Mouse (Mus musculus) forebrain, embryonic 15.5 days (tissue): ENCODE measurements around the gene Masp2. TPM values are rescaled to one million over a fixed set of nuclear protein-coding genes. Genes with fewer than 3 reads are reported as not detected.

Source experiments
- ATAC-seq: fragments of 200-750 bp; cut with Nextera tagmentation; replicated peaks from 2 replicates; pipeline ENCODE4 v1.8.0; 2017; ENCODE audit warnings: mild to moderate bottlenecking, moderate TSS enrichment, moderate library complexity
- H3K27ac ChIP-seq: fragments of 300-500 bp; sonication (generic); replicated peaks from 2 replicates; pipeline ENCODE4 v1.5.1; 2015; ENCODE audit warnings: mild to moderate bottlenecking, inconsistent platforms
- H3K27me3 ChIP-seq: fragments of 300-500 bp; sonication (generic); 2 replicates; pipeline ENCODE4 v1.6.1; 2015; ENCODE audit warnings: inconsistent platforms
- H3K36me3 ChIP-seq: fragments of 300-500 bp; sonication (generic); 2 replicates; pipeline ENCODE4 v1.6.1; 2015; ENCODE audit warnings: mild to moderate bottlenecking, inconsistent platforms
- H3K4me1 ChIP-seq: fragments of 300-500 bp; sonication (generic); 2 replicates; pipeline ENCODE4 v1.6.1; 2015; ENCODE audit warnings: inconsistent platforms
- H3K4me2 ChIP-seq: fragments of 300-500 bp; sonication (generic); replicated peaks from 2 replicates; pipeline ENCODE4 v1.6.1; 2015; ENCODE audit warnings: mild to moderate bottlenecking, inconsistent platforms
- H3K4me3 ChIP-seq: fragments of 300-500 bp; sonication (generic); 2 replicates; pipeline ENCODE4 v1.5.1; 2015; ENCODE audit warnings: mild to moderate bottlenecking, inconsistent platforms
- H3K9ac ChIP-seq: fragments of 300-500 bp; sonication (generic); replicated peaks from 2 replicates; pipeline ENCODE4 v1.6.1; 2015; ENCODE audit warnings: mild to moderate bottlenecking, inconsistent platforms
- H3K9me3 ChIP-seq: fragments of 300-500 bp; sonication (generic); 2 replicates; pipeline ENCODE4 v1.6.1; 2016; ENCODE audit warnings: inconsistent platforms
- WGBS: fragments of 180-500 bp; shearing (Covaris S2); methylation state at CpG from one replicate; pipeline ENCODE4 v1.1.7; 2015; ENCODE audit warnings: mixed read lengths; 5-methylcytosine and 5-hydroxymethylcytosine counted together
- polyA plus RNA-seq: library from polyadenylated mRNA; unstranded; fragments of >200 nt; fragmentation: Nextera tagmentation; extraction: Ambion mirVana; gene quantifications from 2 replicates; pipeline ENCODE4 v1.2.1, GENCODE M21; 2015

Gene Masp2
- polyA plus RNA-seq, 1 experiment from 2014 or later: 1.1 TPM

DNA sequence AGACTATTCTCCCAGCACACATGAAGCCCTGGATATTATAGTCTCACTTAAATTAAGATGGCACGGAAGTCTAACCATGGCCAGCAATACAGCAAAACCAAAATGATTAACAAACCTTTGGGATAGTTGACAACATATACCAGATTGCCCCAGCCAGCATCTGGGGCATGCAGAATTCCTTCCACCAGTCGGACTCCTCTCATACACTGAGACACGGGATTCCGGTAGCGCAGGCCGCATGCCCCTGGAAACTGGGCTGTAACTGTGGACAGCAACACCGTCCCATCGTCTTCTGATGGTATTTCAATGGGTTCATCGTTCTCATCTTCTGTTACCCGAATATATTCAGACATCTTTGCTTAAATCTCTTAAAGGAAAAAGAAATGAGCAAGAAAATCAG lies 22.7 kb downstream of the Masp2 start:
- WGBS: 87% methylated on average over 10 of the region's 10 CpGs
- Histone ChIP-seq H3K4me2 (peak overlapping the region; percentile 82), H3K27ac (no peak overlapping the region), H3K27me3 (no peaks in the 10 kb centered on the region), H3K4me1 (peaks cover 28% of the 10 kb centered on the region), H3K9ac (no peak overlapping the region), H3K36me3 (peaks cover 48% of the 10 kb centered on the region), H3K4me3 (peak overlapping the region; percentile 76; the same call in 1 of the 2 replicates), H3K9me3 (no peaks in the 10 kb centered on the region)
- ATAC-seq: no peak

DNA sequence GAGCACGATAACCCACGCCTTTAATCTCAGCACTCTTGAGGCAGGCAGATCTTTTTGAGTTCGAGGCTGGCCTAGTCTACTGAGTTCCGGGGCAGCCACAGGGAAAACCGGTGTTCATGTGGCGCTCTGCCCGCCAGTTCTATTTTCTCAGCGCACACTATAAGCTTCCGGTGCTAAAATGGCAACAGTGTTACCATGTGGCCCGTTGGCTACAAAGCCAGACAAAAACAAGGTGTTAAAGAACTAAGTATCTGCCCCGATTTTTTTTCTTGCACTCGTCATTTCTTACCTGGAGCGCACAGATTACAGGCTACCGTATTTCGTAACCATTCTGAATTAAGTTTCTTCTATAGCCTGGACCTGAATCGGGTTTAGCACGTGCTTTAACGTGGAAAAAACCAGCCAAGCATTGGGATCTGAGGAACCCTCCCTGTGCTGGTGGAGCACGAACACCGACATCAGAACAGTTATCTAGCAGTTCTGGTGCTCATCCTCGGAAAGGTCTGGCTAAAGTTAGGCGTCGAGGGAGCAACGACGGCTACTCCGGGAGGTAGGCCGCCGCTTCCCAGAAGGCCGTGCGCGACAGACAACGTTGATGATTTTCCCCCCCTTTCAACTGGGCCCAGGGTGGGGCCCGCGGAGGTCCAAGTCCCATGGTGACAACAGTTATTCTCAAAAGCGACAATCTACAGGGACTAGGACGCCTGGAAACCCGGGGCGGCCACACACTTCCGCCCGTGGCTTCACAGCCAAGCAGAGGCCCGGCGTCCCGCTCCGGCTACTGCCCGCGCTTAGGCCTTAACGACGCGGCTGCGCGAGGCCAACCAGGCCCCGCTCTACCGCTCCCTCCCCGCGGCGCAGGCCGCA lies 23.6 kb downstream of the Masp2 start:
- peak overlapping the region; percentile 82 for H3K4me2 ChIP-seq
- no peaks in the 10 kb centered on the region for H3K9me3 ChIP-seq
- H3K36me3 ChIP-seq: peaks cover 40% of the 10 kb centered on the region
- ATAC-seq: no peak; the same call in 1 of the 2 replicates
- H3K9ac ChIP-seq: peak overlapping the region; percentile 97
- H3K27ac ChIP-seq: peak overlapping the region; percentile 93
- WGBS: under 1% methylated on average over 57 of the region's 57 CpGs
- peak overlapping the region; percentile 76 for H3K4me3 ChIP-seq
- no peaks in the 10 kb centered on the region for H3K27me3 ChIP-seq
- H3K4me1 ChIP-seq: peaks cover 28% of the 10 kb centered on the region

DNA sequence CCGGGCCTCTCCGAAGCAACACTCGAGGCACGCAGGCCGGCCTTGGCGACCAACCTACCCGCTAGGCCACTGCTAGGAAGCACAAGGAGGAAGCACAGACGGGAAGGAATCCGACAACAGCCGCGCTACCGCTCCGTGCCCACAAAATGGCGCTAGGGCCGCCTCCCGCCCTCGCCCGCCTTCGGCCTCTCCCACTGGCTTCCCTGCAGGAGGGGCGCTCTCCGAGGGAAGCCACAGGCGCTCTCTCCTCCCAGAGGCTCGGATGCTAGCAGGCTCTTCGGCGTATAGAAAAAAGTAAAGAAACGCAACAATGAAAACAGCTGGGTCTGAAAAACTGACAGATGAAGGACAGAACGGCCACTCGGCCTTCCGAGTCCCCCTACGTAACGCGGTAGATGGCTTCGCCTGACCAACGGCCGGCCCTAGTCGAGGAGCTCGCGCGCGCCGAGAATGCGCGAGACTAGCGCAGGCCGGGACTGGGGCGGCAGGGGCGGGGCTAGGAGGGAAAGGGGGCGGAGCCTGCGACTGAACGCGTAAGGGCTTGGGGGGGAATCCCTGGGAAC lies 24.4 kb downstream of the Masp2 start, which contains the start of gene Tardbp:
Gene Tardbp, minus strand, starts transcription at position 397 of the 563 bp plus-strand sequence.
- H3K27me3 ChIP-seq: no peaks in the 10 kb centered on the region
- H3K36me3 ChIP-seq: peaks cover 33% of the 10 kb centered on the region
- no peaks in the 10 kb centered on the region for H3K9me3 ChIP-seq
- peak within 1 kb of the TSS; percentile 76 for H3K4me3 ChIP-seq
- peak within 1 kb of the TSS; percentile 82 for H3K4me2 ChIP-seq
- peak; percentile 97 for ATAC-seq
- H3K27ac ChIP-seq: peak within 1 kb of the TSS; percentile 93
- H3K4me1 ChIP-seq: peaks cover 28% of the 10 kb centered on the region
- H3K9ac ChIP-seq: peak within 1 kb of the TSS; percentile 97
- under 1% methylated on average over 51 of the region's 51 CpGs for WGBS

DNA sequence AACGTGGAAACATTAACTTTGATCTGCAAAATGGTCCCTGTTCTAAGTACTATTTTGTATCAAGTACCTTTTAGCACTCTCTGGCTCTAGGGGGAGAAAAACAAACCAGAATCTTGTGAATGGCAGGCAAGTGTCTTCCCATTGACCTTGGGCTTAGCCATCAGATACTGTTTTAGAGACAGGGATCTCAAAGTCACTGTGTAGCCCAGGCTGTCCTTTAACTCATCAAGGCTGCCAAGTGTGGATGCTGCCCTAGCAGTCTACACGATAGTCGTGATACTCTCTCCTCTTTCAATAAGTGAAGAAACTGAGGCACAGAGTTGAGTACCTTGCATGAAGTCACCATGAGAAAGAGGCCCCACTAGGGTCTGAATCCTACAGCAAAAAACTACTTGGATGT lies 24.9 kb downstream of the Masp2 start:
- Histone ChIP-seq H3K4me3 (peak overlapping the region; percentile 76), H3K4me2 (peak overlapping the region; percentile 82), H3K27ac (no peak overlapping the region), H3K9ac (0 out of 2 replicates have a peak overlapping the region, but pooled peaks have one; percentile 10), H3K4me1 (peaks cover 28% of the 10 kb centered on the region), H3K36me3 (peaks cover 28% of the 10 kb centered on the region), H3K27me3 (no peaks in the 10 kb centered on the region), H3K9me3 (no peaks in the 10 kb centered on the region)
- peak; percentile 48 for ATAC-seq
- 62% methylated on average over 3 of the region's 3 CpGs for WGBS

DNA sequence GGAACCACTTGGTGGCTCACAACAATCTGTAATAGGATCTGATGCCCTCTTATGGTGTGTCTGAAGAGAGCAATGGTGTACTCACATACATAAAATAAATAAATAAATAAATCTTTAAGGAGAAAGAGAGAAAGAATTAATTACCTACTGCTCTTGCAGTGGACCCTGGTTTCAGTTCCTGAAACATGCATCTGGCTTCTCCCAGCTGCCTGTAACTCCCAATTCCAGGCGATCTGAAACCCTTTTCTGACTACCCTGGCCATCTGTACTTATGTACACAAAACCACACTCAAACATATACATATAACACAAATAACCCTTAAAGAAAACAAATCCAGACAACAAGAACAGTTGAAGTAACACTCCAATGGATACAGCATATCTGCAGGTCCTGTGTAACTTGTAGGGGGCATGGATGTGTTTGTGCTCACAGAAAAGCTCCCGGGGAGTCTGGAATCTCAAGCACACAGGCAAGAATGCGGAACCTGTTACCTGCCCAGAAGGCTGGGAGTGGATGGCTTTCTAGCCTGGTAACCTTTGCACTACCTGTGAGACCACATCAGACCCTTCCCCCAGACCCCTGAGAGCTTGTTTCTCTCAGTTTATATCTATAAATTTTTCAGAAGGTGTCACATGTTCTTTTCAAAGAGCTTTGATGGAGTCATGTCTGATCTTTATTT lies 29.8 kb downstream of the Masp2 start:
- Histone ChIP-seq H3K27me3 (no peaks in the 10 kb centered on the region), H3K9me3 (no peaks in the 10 kb centered on the region)
- 77% methylated on average over 3 of the region's 3 CpGs for WGBS

DNA sequence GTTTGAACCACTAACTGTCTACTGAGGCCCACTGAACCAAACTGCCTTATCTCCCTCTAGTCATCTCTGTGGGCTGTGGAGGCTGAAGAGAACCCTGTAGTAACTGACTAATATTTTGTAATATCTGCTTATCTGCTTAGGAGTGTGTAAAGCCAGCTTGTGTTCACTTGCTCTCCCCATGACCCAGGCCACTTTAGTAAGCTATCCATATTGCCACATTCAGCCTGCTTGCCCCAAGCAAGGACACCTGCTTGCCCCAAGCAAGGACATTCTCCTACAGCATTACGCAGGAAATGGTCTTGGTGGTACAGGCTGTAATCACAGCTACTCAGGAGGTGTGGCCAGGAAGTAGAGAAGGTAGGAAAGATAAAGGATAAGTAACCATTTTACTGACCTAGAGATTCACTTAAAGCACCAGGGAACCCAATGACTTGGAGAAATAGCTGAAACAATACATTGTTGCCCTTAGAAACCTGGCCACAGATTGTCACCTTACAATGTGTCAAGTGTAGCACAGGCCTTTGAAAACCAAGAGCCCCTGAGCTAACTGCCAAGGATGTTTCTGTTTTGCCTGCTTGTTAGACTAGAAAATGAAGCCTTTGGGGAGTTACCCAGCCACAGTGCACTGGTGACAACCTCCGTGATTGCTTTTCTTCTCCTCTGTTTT lies 31.2 kb downstream of the Masp2 start:
- H3K27me3 ChIP-seq: no peaks in the 10 kb centered on the region
- 86% methylated on average over 2 of the region's 2 CpGs for WGBS
- H3K4me3 ChIP-seq: no peak overlapping the region
- H3K36me3 ChIP-seq: no peaks in the 10 kb centered on the region
- H3K9me3 ChIP-seq: no peaks in the 10 kb centered on the region
- no peak overlapping the region for H3K27ac ChIP-seq
- no peak for ATAC-seq
- no peak overlapping the region for H3K4me2 ChIP-seq
- no peaks in the 10 kb centered on the region for H3K4me1 ChIP-seq
- no peak overlapping the region for H3K9ac ChIP-seq

More for the DNA sequence above, 29.8 kb downstream of the Masp2 start:
- Histone ChIP-seq H3K4me3 (no peak overlapping the region), H3K36me3 (no peaks in the 10 kb centered on the region), H3K4me2 (no peak overlapping the region), H3K9ac (no peak overlapping the region), H3K4me1 (0 out of 2 replicates have a peak, but pooled peaks cover 2% of the 10 kb centered on the region), H3K27ac (no peak overlapping the region)
- no peak for ATAC-seq

DNA sequence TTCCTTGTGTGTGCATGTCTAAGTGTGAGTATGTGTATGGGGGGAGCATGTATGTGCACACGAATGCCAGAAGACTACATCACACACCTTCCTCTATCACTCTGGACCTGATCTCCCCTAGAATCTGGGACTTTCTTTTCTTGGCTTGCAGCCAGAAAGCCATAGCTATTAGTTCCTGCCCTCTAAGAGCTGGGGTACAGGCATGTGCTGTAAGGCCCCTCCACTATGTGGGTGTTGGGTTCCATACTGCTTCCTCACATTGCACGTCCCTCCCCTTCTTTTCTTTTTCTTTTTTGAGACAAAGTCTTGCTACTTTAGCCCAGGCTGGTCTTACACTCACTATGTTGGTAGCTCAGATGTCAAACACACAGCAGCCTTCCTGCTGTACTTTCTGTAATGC lies 33.0 kb downstream of the Masp2 start:
- no peaks in the 10 kb centered on the region for H3K9me3 ChIP-seq
- H3K27ac ChIP-seq: no peak overlapping the region
- WGBS: 75% methylated on average over 2 of the region's 2 CpGs
- no peak overlapping the region for H3K4me2 ChIP-seq
- no peaks in the 10 kb centered on the region for H3K27me3 ChIP-seq
- H3K36me3 ChIP-seq: no peaks in the 10 kb centered on the region
- no peaks in the 10 kb centered on the region for H3K4me1 ChIP-seq
- no peak overlapping the region for H3K9ac ChIP-seq
- ATAC-seq: no peak
- H3K4me3 ChIP-seq: no peak overlapping the region

DNA sequence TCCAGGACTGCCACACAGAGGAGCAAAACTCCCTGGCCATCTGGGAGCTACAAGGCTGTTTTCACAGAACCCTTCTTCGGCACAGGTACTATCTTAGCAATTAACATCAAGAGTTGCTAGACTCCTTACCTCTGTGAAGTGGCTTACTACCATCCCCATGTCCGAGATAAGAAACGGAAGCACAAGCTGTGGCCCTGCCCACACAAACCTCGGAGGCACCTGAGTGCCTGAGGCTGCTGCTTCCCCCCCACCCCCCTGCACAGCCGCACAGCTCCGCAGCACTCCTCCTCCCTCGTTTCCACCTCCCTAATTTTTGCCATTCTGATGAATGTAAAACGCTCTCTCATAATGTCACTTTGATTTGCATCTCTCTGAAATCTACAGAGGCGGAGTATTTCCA lies 35.9 kb downstream of the Masp2 start:
- Histone ChIP-seq H3K27ac (no peak overlapping the region), H3K9me3 (no peaks in the 10 kb centered on the region), H3K36me3 (no peaks in the 10 kb centered on the region), H3K4me3 (no peak overlapping the region), H3K9ac (no peak overlapping the region), H3K4me2 (no peak overlapping the region), H3K4me1 (no peaks in the 10 kb centered on the region), H3K27me3 (no peaks in the 10 kb centered on the region)
- 51% methylated on average over 9 of the region's 9 CpGs for WGBS
- ATAC-seq: no peak

DNA sequence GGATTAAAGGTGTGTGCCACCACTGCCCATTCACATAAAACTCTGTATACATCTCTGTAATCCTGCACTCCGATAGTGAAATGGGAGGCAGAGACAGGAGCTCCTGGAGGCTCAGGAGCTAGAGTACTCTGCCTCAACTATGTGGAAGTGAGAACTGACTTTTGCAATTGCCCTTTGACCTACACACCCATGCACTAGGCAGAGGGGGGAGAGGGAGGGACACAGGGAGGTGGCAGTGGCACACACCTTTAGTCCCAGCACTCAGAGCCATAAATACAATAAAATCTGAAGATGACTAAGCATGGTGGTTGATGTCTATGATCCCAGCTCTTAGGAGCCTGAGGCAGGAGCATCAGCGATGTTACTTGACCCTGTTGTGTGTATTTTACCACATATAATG lies 37.1 kb downstream of the Masp2 start:
- no peak overlapping the region for H3K4me3 ChIP-seq
- H3K27me3 ChIP-seq: no peaks in the 10 kb centered on the region
- H3K36me3 ChIP-seq: no peaks in the 10 kb centered on the region
- WGBS: 81% methylated on average over 2 of the region's 2 CpGs
- H3K27ac ChIP-seq: no peak overlapping the region
- no peak for ATAC-seq
- no peaks in the 10 kb centered on the region for H3K9me3 ChIP-seq
- no peaks in the 10 kb centered on the region for H3K4me1 ChIP-seq
- no peak overlapping the region for H3K4me2 ChIP-seq
- H3K9ac ChIP-seq: no peak overlapping the region

DNA sequence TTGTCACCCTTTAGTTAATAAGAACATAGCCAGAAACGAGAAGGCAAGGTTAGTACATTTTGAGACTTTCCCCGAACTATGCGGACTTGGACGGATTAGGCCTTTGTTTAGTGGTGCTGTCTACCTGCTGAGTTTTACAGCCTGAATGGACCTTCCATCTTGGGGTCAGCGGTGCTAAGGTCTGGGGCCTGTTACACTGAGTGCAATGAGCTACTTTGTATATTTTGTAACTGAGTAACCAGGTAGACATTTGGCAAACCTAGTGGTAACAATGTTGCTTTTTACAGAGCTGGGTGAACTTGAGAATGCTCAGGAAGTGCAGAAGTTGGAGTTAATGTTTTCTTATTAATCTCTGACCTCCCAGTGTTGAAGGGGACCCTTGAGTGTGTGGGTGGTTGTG lies 38.8 kb downstream of the Masp2 start:
- Histone ChIP-seq H3K4me3 (no peak overlapping the region), H3K9me3 (no peaks in the 10 kb centered on the region), H3K4me1 (no peaks in the 10 kb centered on the region), H3K4me2 (no peak overlapping the region), H3K36me3 (no peaks in the 10 kb centered on the region), H3K27ac (no peak overlapping the region), H3K27me3 (no peaks in the 10 kb centered on the region), H3K9ac (no peak overlapping the region)
- ATAC-seq: no peak
- 78% methylated on average over 5 of the region's 5 CpGs for WGBS

DNA sequence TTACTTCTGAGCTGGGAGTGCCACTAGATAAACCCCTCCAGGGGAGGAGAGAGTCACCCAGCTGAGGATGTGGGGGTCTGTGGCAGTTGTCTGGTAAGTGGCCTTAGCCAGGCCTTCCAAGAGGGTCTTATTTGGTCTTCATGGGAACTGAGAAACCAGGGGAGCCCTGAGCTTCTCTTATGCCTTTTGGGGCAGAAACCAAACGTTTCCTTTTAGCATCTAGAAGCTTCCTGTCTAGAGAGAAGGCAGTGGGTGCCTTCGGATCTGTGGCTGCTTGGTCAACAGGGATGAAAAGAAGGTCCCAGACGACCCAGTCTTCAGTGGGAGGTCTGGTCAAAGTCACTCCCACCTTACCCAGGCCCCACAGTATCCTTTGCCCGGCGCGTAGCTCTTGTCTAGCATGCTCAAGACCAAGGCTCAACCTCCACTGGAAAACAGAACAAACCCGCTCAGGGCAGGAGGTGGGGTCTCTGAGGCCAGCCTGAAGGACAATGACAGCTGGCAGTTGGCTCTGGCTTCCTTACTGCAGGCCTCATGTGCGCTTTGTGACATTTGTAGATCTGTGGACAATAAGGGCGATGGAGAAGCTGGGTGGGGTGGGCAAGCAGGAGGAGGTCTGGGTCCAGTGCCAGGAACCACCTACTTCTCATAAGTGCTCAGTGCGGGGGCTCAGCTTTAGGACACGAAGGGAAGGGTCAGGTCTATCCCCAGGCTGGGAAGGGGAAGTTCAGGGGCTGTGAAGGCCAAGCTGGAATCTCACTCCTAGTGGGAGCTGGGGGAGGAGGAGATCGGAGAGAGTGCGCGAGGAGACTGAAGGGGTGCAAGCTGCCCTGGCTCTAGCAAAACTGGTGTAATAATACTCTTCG lies 41.2 kb downstream of the Masp2 start, which contains the start of gene Gm572:
Gene Gm572, plus strand, starts transcription at position 27 of the 866 bp plus-strand sequence.
- no peaks in the 10 kb centered on the region for H3K27me3 ChIP-seq
- 69% methylated on average over 15 of the region's 15 CpGs for WGBS
- no peaks in the 10 kb centered on the region for H3K36me3 ChIP-seq
- H3K9me3 ChIP-seq: no peaks in the 10 kb centered on the region
- H3K27ac ChIP-seq: no peak within 1 kb of the TSS
- H3K9ac ChIP-seq: no peak within 1 kb of the TSS
- ATAC-seq: no peak
- peak within 1 kb of the TSS; percentile 26 for H3K4me2 ChIP-seq
- no peaks in the 10 kb centered on the region for H3K4me1 ChIP-seq
- H3K4me3 ChIP-seq: no peak within 1 kb of the TSS
